Mouse (Mus musculus) retina, postnatal 1 day (tissue): ENCODE measurements around the gene Tfb2m.

Experiments used
- DNase-seq: peaks from one replicate; pipeline ENCODE4 v3.0.0-alpha.2; 2012

Tfb2m gene

DNA sequence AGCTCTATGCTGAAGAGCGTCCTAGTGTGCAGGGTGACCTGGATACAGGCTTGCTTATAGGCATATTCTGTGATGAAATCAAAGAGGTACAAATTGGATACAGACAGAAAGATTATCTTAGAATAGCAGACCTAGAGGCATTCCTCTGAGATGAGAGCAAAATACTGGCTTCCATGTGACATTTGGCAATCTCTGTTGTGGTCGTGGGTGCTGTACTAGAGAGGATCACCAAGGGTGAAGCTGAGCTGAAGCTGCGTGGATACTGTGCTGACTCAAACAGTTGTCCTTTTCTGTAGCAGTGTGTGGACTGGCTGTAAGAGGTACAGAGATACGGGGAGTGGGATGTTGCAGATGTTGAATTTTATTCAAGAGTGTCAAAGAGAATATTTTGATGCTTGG lies 7.9 kb upstream of the Tfb2m start:
- DNase-seq = no peak

GRCm38 (mm10) chr1:179553197-179553948 lies 7.3 kb upstream of the Tfb2m start:
- DNase-seq = peak; percentile 17

- no peak for DNase-seq
Observed at GRCm38 (mm10) chr1:179552751-179553150, 6.7 kb upstream of the Tfb2m start.

- DNase-seq = no peak
Observed at GRCm38 (mm10) chr1:179551921-179552320, 5.9 kb upstream of the Tfb2m start.

GRCm38 (mm10) chr1:179551336-179551735 lies 5.3 kb upstream of the Tfb2m start:
- no peak for DNase-seq

DNA sequence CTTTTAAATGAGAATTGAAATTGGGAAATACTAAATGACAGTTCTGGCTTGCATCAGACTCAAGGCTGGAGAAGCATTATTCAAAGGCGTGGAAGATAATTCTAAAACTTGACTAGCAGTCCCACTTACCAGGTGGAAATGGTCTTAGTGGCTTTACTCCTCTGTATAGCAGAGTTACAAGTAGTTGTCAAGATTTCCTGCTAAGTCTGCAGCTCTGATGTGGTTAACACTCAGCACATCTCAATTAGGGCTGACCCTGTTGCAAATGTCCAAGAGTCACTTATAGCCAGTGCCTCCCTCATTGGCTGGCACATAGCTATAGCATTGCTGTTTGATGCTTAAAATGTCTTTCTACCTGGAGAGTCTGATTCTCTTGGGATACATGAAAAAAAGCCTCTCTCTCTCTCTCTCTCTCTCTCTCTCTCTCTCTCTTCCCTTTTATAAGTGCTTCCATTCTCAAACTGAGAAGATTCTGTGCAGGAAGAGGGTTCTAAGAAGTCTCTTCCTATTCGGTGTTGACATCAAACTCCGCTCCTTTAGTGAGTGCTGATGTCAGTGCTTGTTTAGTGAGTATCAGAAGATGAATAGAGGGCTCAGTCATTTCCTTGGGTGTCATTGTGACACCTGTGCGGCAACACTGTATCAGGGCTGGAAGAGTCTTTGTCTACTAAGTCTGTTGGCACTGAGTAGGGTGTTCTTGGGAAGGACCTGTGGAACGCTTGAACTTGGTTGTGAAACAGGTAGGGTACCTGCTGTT lies 3.1 kb upstream of the Tfb2m start:
- DNase-seq = no peak

GRCm38 (mm10) chr1:179548220-179548619 lies 2.2 kb upstream of the Tfb2m start:
- peak; percentile 6 for DNase-seq

- DNase-seq = peak; percentile 8
Observed at GRCm38 (mm10) chr1:179547176-179547575, 1.1 kb upstream of the Tfb2m start.

- no peak for DNase-seq
Observed at GRCm38 (mm10) chr1:179546551-179546917, 467 bp upstream of the Tfb2m start.

DNA sequence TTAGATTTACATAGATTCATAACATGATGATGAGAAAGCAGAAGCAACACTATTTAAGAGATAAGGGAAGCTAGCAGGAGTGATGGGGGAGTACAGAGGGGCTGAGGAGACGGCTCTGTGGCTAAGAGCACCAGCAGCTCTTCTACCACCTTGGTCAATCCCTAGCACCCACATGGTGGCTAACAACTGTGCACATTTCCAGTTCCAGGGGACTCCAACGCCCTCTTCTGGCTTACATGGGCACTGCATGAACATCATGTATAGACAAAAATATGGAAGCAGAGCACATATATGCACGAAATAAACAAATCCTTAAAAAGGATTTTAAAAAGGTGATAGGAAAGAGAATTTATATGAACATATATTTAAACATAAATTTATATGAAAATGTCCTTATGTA lies 4.6 kb downstream of the Tfb2m start:
- DNase-seq = peak; percentile 22

DNA sequence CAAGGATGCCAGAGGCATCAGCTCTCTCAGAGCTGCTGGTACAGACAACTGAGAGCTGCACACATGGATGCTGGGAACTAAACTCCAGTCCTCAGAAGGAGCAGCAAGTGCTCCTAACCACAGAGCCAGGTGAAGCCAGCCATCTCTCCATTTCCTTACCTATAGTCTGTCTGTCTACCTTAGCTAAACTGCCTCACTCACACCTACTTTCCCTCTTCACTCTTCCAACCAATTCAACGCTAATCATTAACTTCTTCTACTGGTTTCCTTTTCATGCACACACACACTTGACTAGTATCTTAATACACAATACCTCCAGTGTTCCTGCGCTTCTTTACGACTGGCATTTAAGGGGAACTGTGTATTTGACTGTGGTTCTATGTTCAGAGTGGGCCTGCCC lies 6.2 kb downstream of the Tfb2m start:
- DNase-seq = no peak

DNA sequence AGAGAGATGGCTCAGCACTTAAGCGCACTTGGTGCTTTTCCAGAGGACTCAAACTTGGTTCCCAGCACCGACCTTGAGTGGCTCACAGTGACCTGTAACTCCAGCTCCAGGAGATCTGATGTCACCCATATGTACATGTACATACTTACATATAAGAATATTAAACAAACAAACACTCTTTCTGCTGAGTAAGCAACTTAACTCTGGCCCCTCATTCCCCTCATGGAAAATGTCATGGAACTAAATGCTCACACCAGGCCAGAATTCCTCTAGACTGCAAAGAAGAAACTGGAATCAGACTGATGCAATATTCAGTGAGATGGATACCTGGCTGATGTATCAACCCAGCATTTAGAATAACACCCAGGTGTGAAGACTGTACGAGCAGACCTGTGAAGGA lies 7.0 kb downstream of the Tfb2m start:
- DNase-seq = no peak

GRCm38 (mm10) chr1:179519901-179520300 lies 26.2 kb downstream of the Tfb2m start:
- DNase-seq = no peak

- DNase-seq = peak; percentile 90
Observed at GRCm38 (mm10) chr1:179517713-179518465, 28.2 kb downstream of the Tfb2m start, which contains the start of gene Smyd3. Smyd3 (minus strand) TSS chr1:179518041.

GRCm38 (mm10) chr1:179516941-179517712 lies 28.9 kb downstream of the Tfb2m start:
- peak; percentile 51 for DNase-seq

- no peak for DNase-seq
Observed at GRCm38 (mm10) chr1:179511895-179512294, 34.2 kb downstream of the Tfb2m start.

GRCm38 (mm10) chr1:179510546-179511340 lies 35.3 kb downstream of the Tfb2m start:
- DNase-seq = no peak

GRCm38 (mm10) chr1:179506530-179507315 lies 39.3 kb downstream of the Tfb2m start:
- peak; percentile 59 for DNase-seq

- DNase-seq = peak; percentile 51
Observed at GRCm38 (mm10) chr1:179502565-179502964, 43.5 kb downstream of the Tfb2m start.

DNA sequence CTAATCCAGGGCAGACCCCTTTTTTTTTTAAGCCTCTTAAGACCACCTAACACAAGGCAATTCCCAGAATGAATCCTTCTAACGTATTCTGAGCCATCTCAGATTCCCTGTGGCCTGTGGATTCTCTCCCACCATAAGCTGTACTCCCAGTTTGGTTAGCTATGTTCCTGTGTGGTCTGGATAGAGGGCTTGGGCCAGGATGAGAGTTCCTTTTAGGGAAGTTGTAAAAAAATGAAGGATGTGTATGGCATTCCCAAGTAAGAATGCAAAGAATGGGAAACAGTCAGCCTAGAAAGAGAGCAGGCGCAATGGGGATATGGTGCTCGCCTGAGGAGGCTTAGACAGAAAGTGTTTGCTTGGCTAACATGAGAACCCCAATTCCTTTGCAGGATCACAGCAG lies 46.8 kb downstream of the Tfb2m start:
- DNase-seq = no peak

GRCm38 (mm10) chr1:179492908-179493307 lies 53.2 kb downstream of the Tfb2m start:
- DNase-seq = no peak
